Mouse (Mus musculus) liver, embryonic 15.5 days (tissue): ENCODE measurements around the gene Ccdc32. TPM values are rescaled to one million over a fixed set of nuclear protein-coding genes. Genes with fewer than 3 reads are reported as not detected.
A peak's percentile ranks its signal among the peaks of the same experiment; 100 is the strongest.

ENCODE experiments used
- ATAC-seq: fragments of 200-750 bp; cut with Nextera tagmentation; 2 replicates; pipeline ENCODE4 v1.8.0; 2017; ENCODE audit warnings: moderate number of reproducible peaks, mild to moderate bottlenecking, moderate library complexity; ENCODE audit not compliant: insufficient read depth
- H3K27ac ChIP-seq: fragments of 300-500 bp; sonication (generic); replicated peaks from 2 replicates; pipeline ENCODE4 v1.5.1; 2015; ENCODE audit warnings: mild to moderate bottlenecking, inconsistent platforms
- H3K27me3 ChIP-seq: fragments of 300-500 bp; sonication (generic); 2 replicates; pipeline ENCODE4 v1.6.1; 2015; ENCODE audit warnings: mild to moderate bottlenecking, inconsistent platforms
- H3K36me3 ChIP-seq: fragments of 300-500 bp; sonication (generic); replicated peaks from 2 replicates; pipeline ENCODE4 v1.6.1; 2015; ENCODE audit warnings: moderate library complexity, mild to moderate bottlenecking, inconsistent platforms
- H3K4me1 ChIP-seq: fragments of 300-500 bp; sonication (generic); replicated peaks from 2 replicates; pipeline ENCODE4 v1.6.1; 2015; ENCODE audit warnings: inconsistent platforms
- H3K4me2 ChIP-seq: fragments of 300-500 bp; sonication (generic); 2 replicates; pipeline ENCODE4 v1.6.1; 2015; ENCODE audit warnings: moderate library complexity, mild to moderate bottlenecking, inconsistent platforms
- H3K4me3 ChIP-seq: fragments of 300-500 bp; sonication (generic); replicated peaks from 2 replicates; pipeline ENCODE4 v1.5.1; 2015; ENCODE audit warnings: mild to moderate bottlenecking, inconsistent platforms
- H3K9ac ChIP-seq: fragments of 300-500 bp; sonication (generic); 2 replicates; pipeline ENCODE4 v1.6.1; 2015; ENCODE audit warnings: moderate library complexity, mild to moderate bottlenecking, inconsistent platforms
- H3K9me3 ChIP-seq: fragments of 300-500 bp; sonication (generic); replicated peaks from 2 replicates; pipeline ENCODE4 v1.6.1; 2016; ENCODE audit warnings: inconsistent platforms
- WGBS: fragments of 180-500 bp; shearing (Covaris S2); methylation state at CpG from one replicate; pipeline ENCODE4 v1.1.7; 2015; ENCODE audit warnings: mixed read lengths; ENCODE audit not compliant: insufficient replicate concordance; 5-methylcytosine and 5-hydroxymethylcytosine counted together
- polyA plus RNA-seq: library from polyadenylated mRNA; unstranded; fragments of >200 nt; fragmentation: Nextera tagmentation; extraction: Ambion mirVana; gene quantifications from 2 replicates; pipeline ENCODE4 v1.2.1, GENCODE M21; 2015

Ccdc32 gene
- polyA plus RNA-seq: 12.3 and 12.4 TPM in 2 replicates

- Histone ChIP-seq H3K4me1 (peaks cover 53% of the 10 kb centered on the region), H3K27ac (peak within 1 kb of the TSS; percentile 80)
Measured at GRCm38 (mm10) chr2:119028941-119029551, at the start of gene Ccdc32. TSS of gene Ccdc32 (minus strand) at chr2:119029393.

GRCm38 (mm10) chr2:119072397-119072796 lies 43.2 kb upstream of the Ccdc32 start:
- WGBS: 91% methylated on average over 4 of the region's 4 CpGs
- Histone ChIP-seq H3K4me3 (no peak overlapping the region), H3K27ac (no peak overlapping the region), H3K9ac (no peak overlapping the region), H3K4me1 (no peaks in the 10 kb centered on the region), H3K9me3 (no peaks in the 10 kb centered on the region), H3K36me3 (peaks cover 88% of the 10 kb centered on the region), H3K27me3 (no peaks in the 10 kb centered on the region), H3K4me2 (no peak overlapping the region)
- ATAC-seq: no peak

More at GRCm38 (mm10) chr2:119028941-119029551, at the start of gene Ccdc32:
- peak; percentile 83 for ATAC-seq
- H3K4me3 ChIP-seq: peak within 1 kb of the TSS; percentile 73
- H3K36me3 ChIP-seq: peaks cover 12% of the 10 kb centered on the region
- WGBS: under 1% methylated on average over 28 of the region's 28 CpGs
- peak within 1 kb of the TSS; percentile 84 for H3K4me2 ChIP-seq
- H3K27me3 ChIP-seq: peaks cover 4% of the 10 kb centered on the region; the same call in 1 of the 2 replicates
- peak within 1 kb of the TSS; percentile 79 for H3K9ac ChIP-seq
- H3K9me3 ChIP-seq: no peaks in the 10 kb centered on the region

GRCm38 (mm10) chr2:119060139-119060538 lies 30.9 kb upstream of the Ccdc32 start:
- H3K4me2 ChIP-seq: no peak overlapping the region
- H3K27me3 ChIP-seq: no peaks in the 10 kb centered on the region
- peaks cover 61% of the 10 kb centered on the region for H3K36me3 ChIP-seq
- no peak overlapping the region for H3K27ac ChIP-seq
- H3K4me3 ChIP-seq: no peak overlapping the region
- H3K4me1 ChIP-seq: peaks cover 8% of the 10 kb centered on the region; the same call in 1 of the 2 replicates
- H3K9me3 ChIP-seq: no peaks in the 10 kb centered on the region
- no peak overlapping the region for H3K9ac ChIP-seq
- WGBS: 26% methylated on average over 2 of the region's 2 CpGs
- ATAC-seq: peak; percentile 51; the same call in 1 of the 2 replicates

- H3K4me3 ChIP-seq: no peak overlapping the region
- H3K36me3 ChIP-seq: peaks cover 6% of the 10 kb centered on the region; the same call in 1 of the 2 replicates
- no peak overlapping the region for H3K9ac ChIP-seq
- no peaks in the 10 kb centered on the region for H3K27me3 ChIP-seq
- peaks cover 41% of the 10 kb centered on the region for H3K4me1 ChIP-seq
- no peak for ATAC-seq
- 58% methylated on average over 4 of the region's 4 CpGs for WGBS
- peak overlapping the region; percentile 36; the same call in 1 of the 2 replicates for H3K4me2 ChIP-seq
- H3K27ac ChIP-seq: no peak overlapping the region
- H3K9me3 ChIP-seq: no peaks in the 10 kb centered on the region
Measured at GRCm38 (mm10) chr2:119050132-119050650, 21.0 kb upstream of the Ccdc32 start.

- H3K4me3 ChIP-seq: peak overlapping the region; percentile 96
- 3% methylated on average over 4 of the region's 4 CpGs for WGBS
Measured at GRCm38 (mm10) chr2:119047849-119048248, 18.7 kb upstream of the Ccdc32 start.

GRCm38 (mm10) chr2:119046649-119047611 lies 17.7 kb upstream of the Ccdc32 start, which contains the start of gene Knl1:
TSS of gene Knl1 (plus strand) at chr2:119047119.
- H3K36me3 ChIP-seq: peaks cover 10% of the 10 kb centered on the region; the same call in 1 of the 2 replicates
- peaks cover 37% of the 10 kb centered on the region for H3K4me1 ChIP-seq
- under 1% methylated on average over 77 of the region's 77 CpGs for WGBS
- peak within 1 kb of the TSS; percentile 96 for H3K4me3 ChIP-seq
- peak within 1 kb of the TSS; percentile 92 for H3K9ac ChIP-seq
- H3K27ac ChIP-seq: peak within 1 kb of the TSS; percentile 93
- H3K27me3 ChIP-seq: no peaks in the 10 kb centered on the region
- peak; percentile 97 for ATAC-seq
- H3K4me2 ChIP-seq: peak within 1 kb of the TSS; percentile 67
- no peaks in the 10 kb centered on the region for H3K9me3 ChIP-seq

More at GRCm38 (mm10) chr2:119047849-119048248, 18.7 kb upstream of the Ccdc32 start:
- no peak for ATAC-seq
- Histone ChIP-seq H3K9me3 (no peaks in the 10 kb centered on the region), H3K4me1 (peaks cover 39% of the 10 kb centered on the region), H3K27me3 (no peaks in the 10 kb centered on the region), H3K36me3 (peaks cover 6% of the 10 kb centered on the region; the same call in 1 of the 2 replicates), H3K9ac (peak overlapping the region; percentile 92), H3K4me2 (peak overlapping the region; percentile 67), H3K27ac (peak overlapping the region; percentile 93)

GRCm38 (mm10) chr2:119045163-119045562 lies 16.0 kb upstream of the Ccdc32 start:
- Histone ChIP-seq H3K4me2 (no peak overlapping the region), H3K27ac (no peak overlapping the region), H3K4me1 (peaks cover 23% of the 10 kb centered on the region), H3K4me3 (no peak overlapping the region), H3K27me3 (no peaks in the 10 kb centered on the region), H3K36me3 (0 out of 2 replicates have a peak, but pooled peaks cover 7% of the 10 kb centered on the region), H3K9me3 (no peaks in the 10 kb centered on the region), H3K9ac (no peak overlapping the region)
- 66% methylated on average over 2 of the region's 2 CpGs for WGBS
- no peak for ATAC-seq

- Histone ChIP-seq H3K4me1 (peaks cover 7% of the 10 kb centered on the region), H3K27ac (no peak overlapping the region), H3K27me3 (no peaks in the 10 kb centered on the region), H3K9ac (no peak overlapping the region), H3K4me2 (no peak overlapping the region), H3K4me3 (no peak overlapping the region), H3K9me3 (no peaks in the 10 kb centered on the region), H3K36me3 (peaks cover 36% of the 10 kb centered on the region)
- WGBS: 35% methylated on average over 4 of the region's 4 CpGs
- ATAC-seq: no peak
Measured at GRCm38 (mm10) chr2:119040882-119041281, 11.7 kb upstream of the Ccdc32 start.

- Histone ChIP-seq H3K4me2 (peak overlapping the region; percentile 93), H3K27ac (peak overlapping the region; percentile 87), H3K36me3 (peaks cover 30% of the 10 kb centered on the region), H3K9me3 (no peaks in the 10 kb centered on the region), H3K27me3 (peaks cover 4% of the 10 kb centered on the region; the same call in 1 of the 2 replicates), H3K9ac (peak overlapping the region; percentile 82), H3K4me3 (peak overlapping the region; percentile 98), H3K4me1 (peaks cover 18% of the 10 kb centered on the region)
- WGBS: 10% methylated on average over 7 of the region's 7 CpGs
- ATAC-seq: no peak
Measured at GRCm38 (mm10) chr2:119035397-119035745, 6.2 kb upstream of the Ccdc32 start.

- H3K4me2 ChIP-seq: peak within 1 kb of the TSS; percentile 93
- H3K4me3 ChIP-seq: peak within 1 kb of the TSS; percentile 98
- peaks cover 4% of the 10 kb centered on the region; the same call in 1 of the 2 replicates for H3K27me3 ChIP-seq
- peak within 1 kb of the TSS; percentile 82 for H3K9ac ChIP-seq
- peak; percentile 94 for ATAC-seq
- peak within 1 kb of the TSS; percentile 87 for H3K27ac ChIP-seq
- H3K4me1 ChIP-seq: peaks cover 20% of the 10 kb centered on the region
- H3K9me3 ChIP-seq: no peaks in the 10 kb centered on the region
- under 1% methylated on average over 49 of the region's 49 CpGs for WGBS
- peaks cover 27% of the 10 kb centered on the region for H3K36me3 ChIP-seq
Measured at GRCm38 (mm10) chr2:119034656-119035396, 5.6 kb upstream of the Ccdc32 start, which contains the start of gene Rpusd2. TSS of gene Rpusd2 (plus strand) at chr2:119034790.
